Mouse (Mus musculus) kidney, postnatal 25 days (tissue): ENCODE results near the gene Sash1.
A peak's percentile ranks its signal among the peaks of the same experiment; 100 is the strongest.

Experiments used
- DNase-seq, 2 experiments: peaks; one replicate each; pipeline ENCODE4 v3.0.0; 2021; ENCODE audit warnings: mixed read lengths in 2 of 2

Sash1 gene

GRCm38 (mm10) chr10:8787221-8787620 lies 98.6 kb downstream of the Sash1 start:
- peak; percentile 18 to 65 for DNase-seq

- peak; percentile 54 to 61 for DNase-seq
Measured at GRCm38 (mm10) chr10:8785451-8786145, 100.3 kb downstream of the Sash1 start.

- no peak for DNase-seq
Measured at GRCm38 (mm10) chr10:8781876-8782372, 103.9 kb downstream of the Sash1 start.

DNA sequence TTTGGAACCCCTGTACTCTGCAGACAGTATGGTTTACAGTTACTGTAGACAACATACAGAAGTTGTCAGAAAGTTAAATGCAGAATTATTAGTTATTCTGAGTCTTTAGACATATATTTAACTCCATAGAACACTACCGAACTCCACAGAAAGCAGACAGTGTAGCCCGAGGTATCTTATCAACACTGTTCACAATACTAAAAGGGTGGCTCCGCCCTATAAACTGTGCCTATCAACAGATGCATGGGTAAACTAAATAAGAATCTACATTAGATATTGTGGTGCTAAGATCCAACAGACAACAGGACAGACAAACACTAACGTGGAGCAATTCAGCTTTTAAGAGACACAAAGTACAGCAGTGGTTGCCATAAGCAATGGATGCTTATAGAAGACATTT lies 106.0 kb downstream of the Sash1 start:
- no peak for DNase-seq

- DNase-seq, result no peak
Measured at GRCm38 (mm10) chr10:8778845-8779244, 107.0 kb downstream of the Sash1 start.

- no peak for DNase-seq
Measured at GRCm38 (mm10) chr10:8777552-8778253, 108.2 kb downstream of the Sash1 start.

GRCm38 (mm10) chr10:8776791-8777190 lies 109.1 kb downstream of the Sash1 start:
- DNase-seq, result no peak

GRCm38 (mm10) chr10:8775794-8776193 lies 110.1 kb downstream of the Sash1 start:
- DNase-seq, result no peak

GRCm38 (mm10) chr10:8772464-8773209 lies 113.2 kb downstream of the Sash1 start:
- peak; percentile 67 to 79 for DNase-seq

DNA sequence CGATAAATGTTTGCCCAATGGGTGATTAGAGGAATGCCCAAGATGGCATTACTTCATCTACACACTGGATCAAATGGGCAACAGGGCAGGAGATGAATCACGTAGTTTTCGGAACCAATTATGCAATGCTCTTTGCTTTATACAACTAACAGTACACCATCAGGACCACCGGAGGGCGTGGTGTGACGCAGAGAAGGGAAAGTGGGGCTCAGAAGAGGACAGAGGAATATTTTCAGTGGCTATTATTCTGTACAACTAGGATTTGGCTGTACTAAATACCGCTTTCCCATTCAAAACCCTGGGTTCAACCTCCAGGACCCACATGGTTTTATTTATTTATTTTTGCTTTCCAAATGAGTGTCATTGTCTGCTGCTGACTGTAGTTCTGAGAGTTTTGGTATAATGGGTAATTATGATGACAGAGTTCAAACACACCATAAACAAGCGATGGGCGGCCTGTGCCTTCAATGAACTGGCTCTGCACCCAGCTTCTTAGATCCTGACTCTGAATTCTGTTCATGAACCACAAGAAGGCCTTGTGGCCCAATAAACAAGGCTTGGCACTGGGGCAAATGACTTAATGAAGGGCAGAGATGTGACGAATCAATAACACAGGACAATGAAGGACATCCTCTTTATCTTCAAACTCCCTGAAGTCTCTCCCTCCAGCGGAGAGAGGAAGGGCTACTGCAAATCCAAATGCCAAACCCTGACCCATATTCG lies 114.8 kb downstream of the Sash1 start:
- peak in 1 of 2 experiments; percentile 31 for DNase-seq

GRCm38 (mm10) chr10:8768654-8769053 lies 117.2 kb downstream of the Sash1 start:
- no peak for DNase-seq

- no peak for DNase-seq
Measured at GRCm38 (mm10) chr10:8767381-8767780, 118.5 kb downstream of the Sash1 start.

DNA sequence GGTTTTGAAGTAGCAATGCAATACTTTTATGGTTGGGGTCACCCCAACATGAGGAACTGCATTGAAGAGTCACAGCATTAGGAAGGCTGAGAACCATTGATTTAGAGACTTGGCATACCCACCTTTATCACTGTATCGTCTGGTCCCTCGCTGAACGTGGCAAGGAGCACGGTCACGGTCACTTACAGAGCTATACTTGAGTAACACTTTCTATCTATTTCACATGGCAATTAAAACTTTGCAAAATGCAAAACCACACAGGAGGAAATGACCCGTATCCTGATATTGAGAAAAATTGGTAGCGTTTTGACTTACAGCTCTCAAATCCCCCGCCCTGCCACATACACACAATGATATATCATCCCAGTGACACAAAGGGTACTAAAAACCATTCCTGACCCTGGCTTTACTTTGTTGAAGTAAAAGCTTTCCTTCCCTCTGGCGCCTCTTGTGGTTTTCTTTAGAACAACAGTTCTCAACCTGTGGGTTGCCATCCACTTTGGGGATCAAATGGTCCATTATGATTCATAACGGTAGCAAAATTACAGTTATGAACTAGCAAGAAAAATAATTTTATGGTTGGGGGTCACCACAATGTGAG lies 119.8 kb downstream of the Sash1 start:
- DNase-seq, result peak in 1 of 2 experiments; percentile 61

GRCm38 (mm10) chr10:8762771-8763170 lies 123.1 kb downstream of the Sash1 start:
- DNase-seq, result peak in 1 of 2 experiments; percentile 39

- peak; percentile 39 to 57 for DNase-seq
Measured at GRCm38 (mm10) chr10:8762209-8762701, 123.6 kb downstream of the Sash1 start.

- no peak for DNase-seq
Measured at GRCm38 (mm10) chr10:8761656-8762055, 124.2 kb downstream of the Sash1 start.

DNA sequence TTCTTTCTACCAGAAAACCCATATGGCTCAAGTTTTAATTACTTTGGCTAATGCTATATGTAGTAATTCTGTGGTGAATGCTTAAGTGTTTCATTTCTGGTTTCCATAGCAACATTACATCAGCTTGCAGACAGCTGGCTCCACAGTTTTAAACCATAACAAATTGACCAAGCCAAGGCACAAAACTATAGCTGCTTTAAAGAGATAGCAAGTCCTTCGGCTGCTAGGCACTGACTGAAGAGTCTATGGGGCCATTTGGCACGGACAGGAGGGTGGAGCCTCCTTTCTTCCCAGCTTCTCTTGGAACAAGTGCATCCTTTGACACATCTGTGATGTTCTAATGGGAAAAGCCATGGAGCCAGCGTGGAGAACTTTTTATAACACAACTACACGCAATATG lies 125.3 kb downstream of the Sash1 start:
- DNase-seq, result peak in 1 of 2 experiments; percentile 19

DNA sequence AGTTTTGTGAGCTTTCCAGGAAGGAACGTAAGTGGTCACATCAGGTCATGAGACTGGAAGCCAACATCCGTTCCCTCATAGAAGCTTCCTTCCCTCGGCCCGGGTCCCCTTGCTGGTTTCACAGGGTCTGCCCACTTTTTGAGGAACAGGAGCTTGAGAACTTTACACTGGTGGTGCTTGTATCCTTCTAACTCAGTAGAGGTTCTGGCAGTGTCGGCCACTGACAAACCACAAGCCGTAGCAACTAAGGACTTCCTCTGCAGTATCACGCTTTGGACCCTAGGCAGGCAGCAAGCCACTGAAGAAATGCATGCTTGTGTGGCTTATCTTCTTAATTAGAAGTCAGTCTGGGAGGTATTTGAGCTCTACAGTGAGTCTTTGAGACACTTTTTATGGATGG lies 126.6 kb downstream of the Sash1 start:
- no peak for DNase-seq

DNA sequence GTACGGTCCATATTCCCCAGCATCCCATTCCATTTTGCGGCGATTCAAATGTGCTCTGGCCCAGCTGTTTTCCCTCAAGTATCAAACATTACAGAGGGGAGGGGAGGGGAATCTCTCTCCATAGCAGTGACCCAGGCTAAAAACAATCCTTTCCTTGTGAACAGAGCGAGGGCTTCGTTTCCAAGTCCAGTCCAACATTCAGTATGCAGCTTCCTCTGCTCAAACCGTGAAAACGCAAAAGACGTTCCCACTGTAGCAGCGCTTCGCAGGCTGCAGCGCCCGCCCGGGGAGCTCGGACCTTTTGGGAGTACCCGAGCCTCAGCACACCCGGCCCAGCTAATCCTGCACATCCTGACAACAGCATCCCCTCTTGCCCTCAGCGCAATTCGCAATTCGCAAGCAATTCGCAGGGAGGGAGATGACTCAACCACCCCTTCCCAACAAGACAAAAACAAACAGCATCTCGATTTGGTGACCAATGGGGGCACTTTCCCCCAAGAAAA lies 128.4 kb downstream of the Sash1 start:
- DNase-seq, result no peak

DNA sequence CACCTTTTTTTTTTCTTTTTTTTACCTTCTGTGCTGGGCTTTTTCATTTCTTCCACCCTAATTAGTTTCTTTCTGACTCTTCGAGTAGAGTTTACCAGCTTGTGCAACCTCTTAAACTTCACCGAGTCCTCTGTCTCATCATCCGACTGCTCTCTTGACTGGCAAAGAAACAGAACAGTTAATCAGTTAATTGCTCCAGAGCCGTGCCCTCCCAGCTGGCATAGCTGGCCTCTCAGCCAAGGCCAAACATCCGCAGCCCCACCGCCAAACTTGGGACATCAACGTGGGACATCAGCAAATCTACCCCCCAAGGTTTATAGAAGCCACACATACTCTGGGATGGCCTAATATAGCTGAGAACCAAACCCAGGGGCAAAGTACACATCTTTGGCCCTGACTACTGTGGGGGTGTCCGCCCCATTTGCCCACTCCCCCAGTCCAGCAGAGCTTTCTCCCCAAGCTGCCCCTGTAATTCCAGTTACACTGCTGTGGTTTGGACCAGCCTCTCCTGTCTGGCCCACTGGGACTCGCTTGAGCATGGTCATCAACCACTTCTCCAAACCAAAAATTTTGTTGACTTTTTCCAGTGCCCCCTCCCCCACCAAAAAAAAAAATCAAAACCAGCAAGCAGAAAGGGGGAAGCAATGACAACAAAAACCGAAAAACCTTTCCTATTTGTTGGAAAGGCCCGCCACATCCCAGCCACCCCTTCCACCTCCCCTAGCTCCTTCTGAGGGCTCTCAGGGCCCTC lies 129.1 kb downstream of the Sash1 start:
- DNase-seq, result no peak

DNA sequence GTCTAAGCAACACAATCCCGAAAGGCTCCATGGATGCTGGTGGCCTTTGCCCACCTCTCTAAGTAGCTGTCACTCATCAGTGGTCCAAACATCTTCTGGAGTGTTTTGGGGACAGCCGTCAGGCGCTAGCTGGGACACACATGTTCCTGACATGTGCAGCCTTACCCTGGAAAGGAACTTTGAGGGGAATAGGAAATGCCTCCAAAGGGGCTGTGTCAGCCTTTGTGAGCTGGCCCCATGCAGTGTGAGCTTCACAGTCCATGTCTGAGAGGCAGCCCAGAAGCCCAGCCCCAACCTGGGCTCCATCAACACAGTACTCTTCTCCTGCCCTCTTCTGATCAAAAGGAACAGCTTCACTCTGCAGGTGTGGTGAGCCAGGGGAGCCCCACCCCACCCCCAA lies 132.5 kb downstream of the Sash1 start:
- no peak for DNase-seq
